Mouse (Mus musculus) neural tube, embryonic 13.5 days (tissue): Measurements from ENCODE around the gene Trim37. TPM values are rescaled to one million over a fixed set of nuclear protein-coding genes. Genes with fewer than 3 reads are reported as not detected.
A peak's percentile ranks its signal among the peaks of the same experiment; 100 is the strongest.

ENCODE experiments used
- ATAC-seq: fragments of 200-750 bp; cut with Nextera tagmentation; 2 replicates; pipeline ENCODE4 v1.8.0; 2017; ENCODE audit warnings: low read depth, mild to moderate bottlenecking, moderate TSS enrichment, moderate library complexity
- H3K27ac ChIP-seq: fragments of 300-500 bp; sonication (generic); replicated peaks from 2 replicates; pipeline ENCODE4 v1.5.1; 2015; ENCODE audit warnings: moderate library complexity, mild to moderate bottlenecking, inconsistent platforms
- H3K27me3 ChIP-seq: fragments of 300-500 bp; sonication (generic); 2 replicates; pipeline ENCODE4 v1.6.1; 2015; ENCODE audit warnings: mild to moderate bottlenecking, inconsistent platforms
- H3K36me3 ChIP-seq: fragments of 300-500 bp; sonication (generic); 2 replicates; pipeline ENCODE4 v1.6.1; 2015; ENCODE audit warnings: mild to moderate bottlenecking, inconsistent platforms
- H3K4me1 ChIP-seq: fragments of 300-500 bp; sonication (generic); replicated peaks from 2 replicates; pipeline ENCODE4 v1.6.1; 2015; ENCODE audit warnings: inconsistent platforms
- H3K4me2 ChIP-seq: fragments of 300-500 bp; sonication (generic); 2 replicates; pipeline ENCODE4 v1.6.1; 2015; ENCODE audit warnings: inconsistent platforms, mild to moderate bottlenecking, moderate library complexity
- H3K4me3 ChIP-seq: fragments of 300-500 bp; sonication (generic); 2 replicates; pipeline ENCODE4 v1.5.1; 2015; ENCODE audit warnings: mild to moderate bottlenecking, inconsistent platforms
- H3K9ac ChIP-seq: fragments of 300-500 bp; sonication (generic); 2 replicates; pipeline ENCODE4 v1.6.1; 2015; ENCODE audit warnings: moderate library complexity, mild to moderate bottlenecking, inconsistent platforms
- H3K9me3 ChIP-seq: fragments of 300-500 bp; sonication (generic); 2 replicates; pipeline ENCODE4 v1.6.1; 2016; ENCODE audit warnings: inconsistent platforms
- WGBS: fragments of 180-500 bp; shearing (Covaris S2); methylation state at CpG from one replicate; pipeline ENCODE4 v1.1.7; 2015; 5-methylcytosine and 5-hydroxymethylcytosine counted together
- polyA plus RNA-seq: library from polyadenylated mRNA; unstranded; fragments of >200 nt; fragmentation: Nextera tagmentation; extraction: Ambion mirVana; gene quantifications from 2 replicates; pipeline ENCODE4 v1.2.1, GENCODE M21; 2015

The Trim37 gene
- polyA plus RNA-seq: 73.5 and 81.0 TPM in 2 replicates

DNA sequence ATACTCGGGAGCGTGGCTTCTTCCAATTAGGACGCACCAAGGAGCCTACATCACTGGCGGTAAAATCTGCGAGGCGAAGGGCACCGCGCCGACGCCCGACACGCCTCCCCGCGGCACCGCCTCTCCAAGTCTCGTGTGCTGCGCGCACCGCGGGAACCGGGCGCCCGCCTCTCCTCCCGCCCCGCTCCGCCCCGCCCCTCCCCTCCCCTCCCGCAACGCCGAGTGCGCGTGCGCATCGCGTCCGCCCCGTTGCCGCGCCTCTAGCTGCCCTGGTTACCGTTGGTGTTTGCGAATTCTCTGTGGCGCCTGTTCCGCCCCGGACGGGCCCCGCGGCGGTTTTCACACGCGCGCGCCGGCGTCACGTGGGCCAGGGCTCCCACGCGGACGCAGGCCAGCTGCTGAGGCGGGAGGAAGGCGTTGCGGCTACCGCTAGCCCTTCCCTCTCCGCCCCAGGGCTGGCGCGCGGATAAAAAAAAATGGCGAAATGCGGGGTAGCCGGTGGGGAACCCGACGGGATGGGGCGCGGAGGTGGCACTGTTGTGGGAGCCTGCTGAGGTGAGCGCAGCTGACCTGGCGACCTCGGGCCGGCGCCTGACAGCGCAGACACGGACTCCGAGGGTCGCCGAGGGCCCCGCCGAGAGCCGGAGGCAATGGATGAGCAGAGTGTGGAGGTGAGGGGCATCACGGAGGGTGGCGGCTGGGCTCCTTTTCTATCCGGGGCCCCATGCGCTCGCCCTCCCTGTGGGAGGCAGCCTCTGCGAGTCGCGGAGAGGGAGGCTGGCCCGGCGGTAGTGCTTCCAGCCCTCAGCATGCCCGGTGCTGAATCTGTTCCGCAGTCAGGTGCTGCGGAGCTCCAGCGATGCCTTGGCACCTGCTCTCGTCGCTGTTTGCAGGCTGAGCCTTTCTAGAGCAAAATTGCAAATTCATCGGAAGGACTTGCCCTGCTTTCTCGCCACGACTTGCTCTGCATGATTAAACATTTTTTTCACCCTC lies at the start of gene Trim37:
TSS of gene Trim37 (plus strand) at position 254 of the 993 bp plus-strand sequence.
- Histone ChIP-seq H3K27me3 (no peaks in the 10 kb centered on the region), H3K9ac (peak within 1 kb of the TSS; percentile 89), H3K36me3 (peaks cover 33% of the 10 kb centered on the region), H3K4me3 (peak within 1 kb of the TSS; percentile 85), H3K4me2 (peak within 1 kb of the TSS; percentile 69), H3K27ac (peak within 1 kb of the TSS; percentile 94), H3K9me3 (no peaks in the 10 kb centered on the region), H3K4me1 (peaks cover 27% of the 10 kb centered on the region)
- peak; percentile 95 for ATAC-seq
- under 1% methylated on average over 90 of the region's 105 CpGs for WGBS

DNA sequence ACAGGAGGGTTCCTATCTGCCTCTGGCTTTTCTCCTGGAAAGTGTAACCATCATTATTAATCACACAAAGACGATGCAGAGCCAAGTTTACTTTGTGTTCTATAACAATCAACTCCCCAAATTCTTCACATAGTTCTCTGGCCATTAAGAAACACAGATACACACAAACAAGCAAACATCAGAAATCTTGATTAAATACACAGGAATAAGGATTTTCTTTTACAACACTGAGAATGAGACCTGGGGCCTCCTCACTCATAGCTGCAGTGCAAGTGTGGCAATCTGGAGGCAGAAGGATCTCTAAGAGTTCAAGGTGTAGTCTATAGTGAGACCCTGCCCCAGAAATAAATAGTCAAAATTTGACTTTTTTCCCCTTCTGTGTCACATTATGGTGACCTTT lies 43.2 kb upstream of the Trim37 start:
- H3K27me3 ChIP-seq: no peaks in the 10 kb centered on the region
- no peak overlapping the region for H3K27ac ChIP-seq
- H3K4me2 ChIP-seq: peak overlapping the region; percentile 97; the same call in 1 of the 2 replicates
- H3K4me1 ChIP-seq: peaks cover 42% of the 10 kb centered on the region
- H3K36me3 ChIP-seq: peaks cover 51% of the 10 kb centered on the region
- H3K9ac ChIP-seq: 0 out of 2 replicates have a peak overlapping the region, but pooled peaks have one; percentile 22
- WGBS: 73% methylated on average over 1 of the region's 1 CpGs
- no peak overlapping the region for H3K4me3 ChIP-seq
- H3K9me3 ChIP-seq: no peaks in the 10 kb centered on the region
- ATAC-seq: no peak

DNA sequence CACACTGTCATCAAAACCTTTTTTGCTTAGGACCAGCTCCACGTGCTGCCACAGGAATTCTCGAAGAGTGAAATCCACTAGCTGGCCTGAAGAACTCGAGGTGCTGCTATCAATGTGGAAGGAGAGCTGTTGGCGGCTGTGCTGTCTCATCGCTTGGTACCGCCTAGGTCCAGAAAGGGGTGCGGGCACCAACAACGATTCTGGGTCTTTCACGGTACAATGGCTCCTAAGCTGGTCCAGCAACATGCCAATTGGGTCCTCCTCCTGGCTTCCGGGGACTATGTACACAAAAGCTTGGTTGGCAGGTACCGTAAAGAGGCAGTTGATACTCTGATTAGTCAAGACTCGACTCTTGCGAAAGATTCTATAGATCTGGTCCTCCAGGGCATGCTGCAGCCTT lies 41.4 kb upstream of the Trim37 start:
- H3K9ac ChIP-seq: peak overlapping the region; percentile 85
- no peak overlapping the region for H3K27ac ChIP-seq
- ATAC-seq: no peak
- peak overlapping the region; percentile 97 for H3K4me2 ChIP-seq
- H3K9me3 ChIP-seq: no peaks in the 10 kb centered on the region
- peak overlapping the region; percentile 86 for H3K4me3 ChIP-seq
- H3K36me3 ChIP-seq: peaks cover 40% of the 10 kb centered on the region
- H3K4me1 ChIP-seq: peaks cover 36% of the 10 kb centered on the region
- no peaks in the 10 kb centered on the region for H3K27me3 ChIP-seq
- WGBS: 93% methylated on average over 13 of the region's 13 CpGs

DNA sequence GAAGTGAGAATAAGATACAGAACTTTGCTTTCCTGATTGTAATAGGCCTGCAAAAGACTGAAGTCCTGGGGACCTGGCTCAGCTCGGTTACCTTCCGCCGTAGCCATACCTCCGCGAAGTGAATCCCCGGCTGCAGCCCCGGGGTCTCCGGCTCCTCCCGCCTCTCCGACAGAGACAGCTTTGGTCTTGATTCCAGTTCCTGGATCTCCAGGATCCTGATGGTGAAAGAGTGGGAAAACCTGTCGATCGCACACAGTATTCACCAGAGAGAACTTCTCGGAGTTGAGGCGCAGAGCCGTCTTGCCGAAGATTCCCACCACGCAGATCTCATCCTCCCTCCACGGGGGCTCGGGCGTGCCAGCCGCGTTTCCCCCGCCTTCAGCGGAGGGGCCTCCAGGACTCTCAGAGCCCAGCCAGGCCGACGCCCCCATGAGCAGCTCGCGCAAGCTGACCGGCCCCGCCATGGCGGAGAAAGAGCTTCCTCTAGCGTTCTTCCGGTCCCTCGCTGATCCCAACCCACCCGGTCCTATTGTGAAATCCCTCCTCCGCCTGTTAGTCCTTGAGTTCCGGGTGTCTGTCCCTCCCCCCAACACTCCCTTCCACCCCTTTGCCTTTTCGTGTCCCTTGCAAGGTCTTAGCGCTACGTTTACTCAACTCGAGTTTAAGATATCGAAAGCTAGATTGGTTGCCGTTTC lies 40.4 kb upstream of the Trim37 start, which contains the start of gene Smg8:
TSS of gene Smg8 (minus strand) at position 485 of the 695 bp plus-strand sequence.
- peak within 1 kb of the TSS; percentile 86 for H3K4me3 ChIP-seq
- 1% methylated on average over 43 of the region's 43 CpGs for WGBS
- peak; percentile 92 for ATAC-seq
- peak within 1 kb of the TSS; percentile 85 for H3K9ac ChIP-seq
- 0 out of 2 replicates have a peak within 1 kb of the TSS, but pooled peaks have one; percentile 34 for H3K27ac ChIP-seq
- peaks cover 38% of the 10 kb centered on the region for H3K36me3 ChIP-seq
- peaks cover 36% of the 10 kb centered on the region for H3K4me1 ChIP-seq
- no peaks in the 10 kb centered on the region for H3K27me3 ChIP-seq
- no peaks in the 10 kb centered on the region for H3K9me3 ChIP-seq
- peak within 1 kb of the TSS; percentile 97 for H3K4me2 ChIP-seq

DNA sequence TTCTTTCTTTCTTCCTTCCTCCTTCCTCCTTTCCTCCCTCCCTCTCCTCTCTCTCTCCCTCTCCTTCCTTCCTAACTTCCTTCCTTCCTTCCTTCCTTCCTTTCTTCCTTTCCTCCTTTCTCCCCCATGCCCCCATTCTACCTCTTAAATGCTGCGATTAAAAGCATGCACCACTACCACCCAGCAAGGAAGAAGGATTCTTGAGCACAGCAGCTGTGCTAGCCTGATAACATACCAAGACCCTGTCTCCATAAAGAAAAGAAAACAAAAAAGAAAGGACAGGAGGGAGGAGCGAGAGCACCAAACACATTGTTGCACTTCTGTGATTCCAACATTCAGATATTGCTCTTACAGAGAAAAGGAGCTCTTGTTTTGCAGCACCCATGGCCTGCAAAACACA lies 39.7 kb upstream of the Trim37 start:
- no peaks in the 10 kb centered on the region for H3K9me3 ChIP-seq
- 68% methylated on average over 2 of the region's 2 CpGs for WGBS
- H3K27me3 ChIP-seq: no peaks in the 10 kb centered on the region
- H3K4me2 ChIP-seq: peak overlapping the region; percentile 97
- H3K36me3 ChIP-seq: peaks cover 38% of the 10 kb centered on the region
- no peak for ATAC-seq
- peaks cover 34% of the 10 kb centered on the region for H3K4me1 ChIP-seq
- peak overlapping the region; percentile 85; the same call in 1 of the 2 replicates for H3K9ac ChIP-seq
- peak overlapping the region; percentile 86 for H3K4me3 ChIP-seq
- no peak overlapping the region for H3K27ac ChIP-seq

DNA sequence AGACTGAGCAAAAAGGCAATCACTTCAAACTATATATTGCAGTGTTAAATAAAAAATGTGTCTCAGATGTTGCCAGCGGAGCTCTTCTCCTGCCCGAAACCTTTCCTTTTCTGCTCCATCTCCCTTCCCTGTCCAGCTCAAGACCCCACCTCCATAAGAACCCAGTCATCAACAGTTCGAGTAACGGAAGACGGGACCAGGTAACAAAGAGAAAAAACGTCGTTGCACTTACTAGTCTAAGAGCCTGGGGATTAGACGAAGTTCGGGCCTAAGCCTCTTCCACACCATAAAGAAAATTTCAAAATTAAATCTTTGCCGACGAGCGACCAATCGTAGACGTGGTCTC lies 18.5 kb upstream of the Trim37 start, which contains the start of gene Prr11:
TSS of gene Prr11 (minus strand) at position 300 of the 346 bp plus-strand sequence.
- under 1% methylated on average over 14 of the region's 14 CpGs for WGBS

DNA sequence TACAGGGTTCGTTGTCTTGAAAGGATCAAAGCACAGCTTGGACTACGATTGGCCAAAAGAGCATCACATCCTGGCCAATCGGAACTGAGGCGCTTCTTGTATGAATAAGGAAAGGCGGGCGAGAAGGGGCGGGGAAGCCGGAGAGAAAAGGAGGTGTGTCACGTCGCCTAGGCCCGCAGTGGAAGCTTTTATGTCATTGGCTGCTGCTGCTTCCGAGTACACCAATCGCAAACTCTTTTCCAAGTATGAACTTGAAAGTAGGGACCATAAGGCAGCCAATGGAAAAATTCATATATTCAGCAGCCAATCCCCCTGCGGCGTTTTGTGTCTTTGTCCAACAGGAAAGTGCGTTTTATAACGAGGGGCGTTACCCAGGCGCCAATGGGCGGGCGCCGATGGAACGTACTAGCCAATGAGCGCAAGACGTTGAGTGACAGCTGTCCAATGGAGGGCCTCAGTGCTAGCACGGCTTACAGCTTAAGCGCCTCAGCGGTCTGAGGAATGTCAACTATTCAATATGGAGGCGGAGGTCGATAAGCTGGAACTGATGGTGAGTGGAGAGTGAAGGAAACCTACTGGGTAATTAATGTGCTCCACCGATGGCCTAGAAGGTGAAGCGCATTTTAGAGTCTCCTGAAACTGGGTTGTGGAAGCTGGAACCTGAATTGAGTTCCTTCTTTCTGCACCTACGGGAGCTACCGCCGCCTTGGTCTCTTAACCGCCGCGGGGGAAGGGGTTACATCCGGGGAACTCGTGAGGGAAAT lies 17.9 kb upstream of the Trim37 start, which contains the start of gene Ska2:
TSS of gene Ska2 (plus strand) at position 480 of the 764 bp plus-strand sequence.
- H3K4me2 ChIP-seq: peak within 1 kb of the TSS; percentile 90
- H3K27me3 ChIP-seq: no peaks in the 10 kb centered on the region
- H3K4me3 ChIP-seq: peak within 1 kb of the TSS; percentile 93
- peaks cover 16% of the 10 kb centered on the region for H3K36me3 ChIP-seq
- peak; percentile 100 for ATAC-seq
- peaks cover 42% of the 10 kb centered on the region for H3K4me1 ChIP-seq
- H3K27ac ChIP-seq: peak within 1 kb of the TSS; percentile 94
- no peaks in the 10 kb centered on the region for H3K9me3 ChIP-seq
- WGBS: 0% methylated on average over 40 of the region's 40 CpGs
- peak within 1 kb of the TSS; percentile 95 for H3K9ac ChIP-seq

More for the DNA sequence above, 18.5 kb upstream of the Trim37 start, which contains the start of gene Prr11:
- peak within 1 kb of the TSS; percentile 93 for H3K4me3 ChIP-seq
- peaks cover 16% of the 10 kb centered on the region for H3K36me3 ChIP-seq
- peaks cover 39% of the 10 kb centered on the region for H3K4me1 ChIP-seq
- H3K9ac ChIP-seq: peak within 1 kb of the TSS; percentile 95
- peak; percentile 26 for ATAC-seq
- peak within 1 kb of the TSS; percentile 90 for H3K4me2 ChIP-seq
- H3K9me3 ChIP-seq: no peaks in the 10 kb centered on the region
- peak within 1 kb of the TSS; percentile 94 for H3K27ac ChIP-seq
- H3K27me3 ChIP-seq: no peaks in the 10 kb centered on the region

DNA sequence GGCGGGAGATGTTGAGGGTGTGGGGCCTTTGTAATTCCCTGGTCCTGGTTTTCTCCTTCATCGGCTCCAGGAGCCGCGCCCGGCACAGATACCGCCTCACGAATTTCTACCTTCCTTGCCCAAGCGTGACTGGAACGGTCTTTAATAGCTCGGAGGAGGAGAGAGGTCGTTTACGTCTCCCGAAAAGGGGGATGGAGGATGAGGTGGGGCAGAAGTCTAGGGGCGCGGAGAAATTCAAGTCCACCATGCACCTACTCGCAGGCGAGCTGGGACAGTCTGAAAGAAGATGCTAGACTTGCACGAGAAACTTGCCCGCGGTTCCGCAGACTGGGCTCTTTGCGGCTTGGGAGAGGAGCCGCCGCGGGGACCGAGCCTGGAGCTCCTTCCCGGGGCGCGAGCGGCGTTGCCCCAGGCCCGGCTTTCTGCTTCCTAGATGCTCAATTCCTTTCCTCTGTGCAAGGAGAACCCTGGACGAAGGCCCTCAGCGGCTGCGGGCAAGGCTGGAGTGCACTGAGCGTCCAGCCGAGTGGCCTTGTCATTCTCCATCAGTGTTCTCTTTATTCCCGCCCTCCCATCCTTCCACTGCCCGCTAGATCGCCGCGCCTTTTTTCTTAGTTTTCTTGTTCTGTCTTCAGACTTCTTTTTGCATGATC lies 17.2 kb upstream of the Trim37 start:
- WGBS: under 1% methylated on average over 42 of the region's 42 CpGs
- peaks cover 42% of the 10 kb centered on the region for H3K4me1 ChIP-seq
- ATAC-seq: peak; percentile 6
- peak overlapping the region; percentile 93 for H3K4me3 ChIP-seq
- H3K27ac ChIP-seq: peak overlapping the region; percentile 94
- H3K4me2 ChIP-seq: peak overlapping the region; percentile 90
- no peaks in the 10 kb centered on the region for H3K27me3 ChIP-seq
- peak overlapping the region; percentile 95 for H3K9ac ChIP-seq
- no peaks in the 10 kb centered on the region for H3K9me3 ChIP-seq
- peaks cover 11% of the 10 kb centered on the region for H3K36me3 ChIP-seq

DNA sequence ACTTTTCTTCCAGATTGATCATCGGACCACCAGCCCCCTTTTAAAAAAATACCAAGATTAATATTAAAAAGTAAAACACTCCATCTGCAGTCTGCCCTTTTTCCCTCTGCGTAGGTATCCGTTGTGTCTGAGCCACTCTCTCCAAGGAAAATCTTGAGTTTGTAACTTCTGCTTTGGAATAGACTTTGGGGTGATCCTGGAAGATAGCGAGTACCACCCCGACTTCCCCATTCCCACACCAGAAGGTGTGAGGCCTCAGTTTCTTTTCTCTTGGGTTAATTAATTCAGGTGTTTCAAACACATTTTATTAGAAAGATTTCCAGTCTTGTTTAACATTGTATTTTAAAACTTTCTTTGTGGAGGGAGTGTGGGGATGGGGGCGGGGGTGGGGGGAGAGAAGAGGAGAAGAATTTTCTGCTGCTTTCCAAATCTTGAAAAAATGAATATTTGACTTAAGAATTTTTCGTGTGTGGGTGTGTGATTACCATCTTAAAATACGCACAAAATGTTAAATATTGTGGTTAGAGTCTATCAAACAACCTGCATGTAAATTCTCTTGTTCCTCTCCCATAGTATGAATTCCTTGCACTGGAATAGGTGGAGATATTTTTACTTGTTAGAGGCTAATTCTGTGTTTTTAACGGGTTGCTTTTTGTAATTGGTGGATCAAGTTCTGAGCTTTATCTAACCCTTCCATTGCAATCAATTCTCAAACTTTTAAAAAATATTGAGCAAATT lies 16.5 kb upstream of the Trim37 start:
- 8% methylated on average over 9 of the region's 9 CpGs for WGBS
- no peak for ATAC-seq

DNA sequence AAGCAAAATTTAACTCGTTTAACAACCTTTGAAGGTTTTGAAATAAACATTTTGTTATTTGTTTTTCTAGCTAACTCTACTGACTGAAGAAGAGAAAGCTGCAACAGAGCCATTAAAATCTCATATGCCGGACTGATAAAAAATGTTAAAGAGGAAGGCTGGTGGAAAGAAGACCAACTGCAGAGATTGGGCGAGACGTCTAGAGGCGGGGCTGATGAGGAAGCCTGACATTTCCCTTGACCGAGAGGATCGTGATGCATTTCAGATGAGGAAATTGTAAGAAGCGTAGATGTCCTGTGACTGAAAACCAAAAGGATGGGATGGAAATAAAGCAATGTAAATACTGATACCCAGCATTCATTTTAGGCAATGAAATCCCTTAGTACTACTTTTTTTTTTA lies 5.0 kb upstream of the Trim37 start:
- H3K4me2 ChIP-seq: no peak overlapping the region
- 87% methylated on average over 8 of the region's 8 CpGs for WGBS
- no peak overlapping the region for H3K9ac ChIP-seq
- no peaks in the 10 kb centered on the region for H3K27me3 ChIP-seq
- ATAC-seq: no peak
- no peak overlapping the region for H3K4me3 ChIP-seq
- H3K27ac ChIP-seq: no peak overlapping the region
- H3K9me3 ChIP-seq: no peaks in the 10 kb centered on the region
- peaks cover 8% of the 10 kb centered on the region for H3K4me1 ChIP-seq
- peaks cover 65% of the 10 kb centered on the region for H3K36me3 ChIP-seq

More for the DNA sequence above, 16.5 kb upstream of the Trim37 start:
- H3K9me3 ChIP-seq: no peaks in the 10 kb centered on the region
- peak overlapping the region; percentile 94 for H3K27ac ChIP-seq
- H3K36me3 ChIP-seq: peaks cover 13% of the 10 kb centered on the region
- H3K4me3 ChIP-seq: peak overlapping the region; percentile 93
- peaks cover 42% of the 10 kb centered on the region for H3K4me1 ChIP-seq
- H3K27me3 ChIP-seq: no peaks in the 10 kb centered on the region
- H3K4me2 ChIP-seq: peak overlapping the region; percentile 90
- H3K9ac ChIP-seq: peak overlapping the region; percentile 95
